Mouse (Mus musculus) small intestine, adult 2 months (tissue): ENCODE results near the gene Efcc1. TPM values are rescaled to one million over a fixed set of nuclear protein-coding genes. Genes with fewer than 3 reads are reported as not detected.

ENCODE experiments used
- H3K27ac ChIP-seq: fragments of 200-500 bp; 2 replicates; pipeline ENCODE4 v1.5.1; 2012; ENCODE audit warnings: low read depth, low read length, control low read depth, inconsistent platforms; ENCODE audit not compliant: insufficient read depth
- H3K27me3 ChIP-seq: fragments of 200-500 bp; 2 replicates; pipeline ENCODE4 v1.6.1; 2012; ENCODE audit warnings: mild to moderate bottlenecking, moderate library complexity, low read length, inconsistent platforms; ENCODE audit not compliant: control insufficient read depth, insufficient read depth
- H3K36me3 ChIP-seq: fragments of 200-500 bp; 2 replicates; pipeline ENCODE4 v1.6.1; 2012; ENCODE audit warnings: mild to moderate bottlenecking, low read length, control low read depth, inconsistent platforms; ENCODE audit not compliant: control insufficient read depth, insufficient read depth
- H3K4me1 ChIP-seq: fragments of 200-500 bp; 2 replicates; pipeline ENCODE4 v1.6.1; 2012; ENCODE audit warnings: low read length, inconsistent platforms, mixed read lengths; ENCODE audit not compliant: control insufficient read depth, insufficient read depth, insufficient read length
- H3K4me3 ChIP-seq: fragments of 200-500 bp; 2 replicates; pipeline ENCODE4 v1.5.1; 2012; ENCODE audit warnings: low read depth, mild to moderate bottlenecking, control low read depth, inconsistent platforms, low read length, moderate library complexity
- CTCF ChIP-seq: fragments of 200-500 bp; IDR thresholded peaks from 2 replicates; pipeline ENCODE4 v1.5.1; 2012; ENCODE audit warnings: low read depth, mild to moderate bottlenecking, control low read depth, inconsistent platforms, low read length, moderate library complexity, mixed read lengths; ENCODE audit not compliant: insufficient replicate concordance, insufficient read length; ENCODE audit errors: extremely low read depth
- POLR2A ChIP-seq: fragments of 200-500 bp; IDR thresholded peaks from 2 replicates; pipeline ENCODE4 v1.6.1; 2012; ENCODE audit warnings: low read depth, mild to moderate bottlenecking, control low read depth, inconsistent platforms, low read length, moderate library complexity
- WGBS: fragments of 180-500 bp; shearing (Covaris S2); methylation state at CpG from one replicate; pipeline ENCODE4 v1.1.7; 2018; 5-methylcytosine and 5-hydroxymethylcytosine counted together
- polyA plus RNA-seq: library from polyadenylated mRNA; depleted of rRNA; stranded (reverse); fragments of >200 nt; gene quantifications from 2 replicates; pipeline ENCODE4 v1.2.3, GENCODE M21; 2012

Efcc1 gene
- polyA plus RNA-seq, 1 experiment = 4.0 TPM

GRCm38 (mm10) chr6:87793821-87794510, 63.3 kb downstream of the Efcc1 start:
- Histone ChIP-seq H3K36me3 (peaks cover 33% of the 10 kb centered on the region), H3K27ac (no peak overlapping the region), H3K4me1 (peaks cover 23% of the 10 kb centered on the region), H3K4me3 (no peak overlapping the region), H3K27me3 (no peaks in the 10 kb centered on the region)
- WGBS = 89% methylated on average over 10 of the region's 10 CpGs
- no peak for TF ChIP-seq POLR2A
- no peak for TF ChIP-seq CTCF

- Histone ChIP-seq H3K4me3 (no peak overlapping the region), H3K4me1 (peaks cover 7% of the 10 kb centered on the region), H3K27me3 (no peaks in the 10 kb centered on the region), H3K27ac (no peak overlapping the region), H3K36me3 (peaks cover 33% of the 10 kb centered on the region)
- no peak for TF ChIP-seq POLR2A
- TF ChIP-seq CTCF = no peak
- 83% methylated on average over 6 of the region's 6 CpGs for WGBS
Observed at GRCm38 (mm10) chr6:87795385-87796150, 64.9 kb downstream of the Efcc1 start.

DNA sequence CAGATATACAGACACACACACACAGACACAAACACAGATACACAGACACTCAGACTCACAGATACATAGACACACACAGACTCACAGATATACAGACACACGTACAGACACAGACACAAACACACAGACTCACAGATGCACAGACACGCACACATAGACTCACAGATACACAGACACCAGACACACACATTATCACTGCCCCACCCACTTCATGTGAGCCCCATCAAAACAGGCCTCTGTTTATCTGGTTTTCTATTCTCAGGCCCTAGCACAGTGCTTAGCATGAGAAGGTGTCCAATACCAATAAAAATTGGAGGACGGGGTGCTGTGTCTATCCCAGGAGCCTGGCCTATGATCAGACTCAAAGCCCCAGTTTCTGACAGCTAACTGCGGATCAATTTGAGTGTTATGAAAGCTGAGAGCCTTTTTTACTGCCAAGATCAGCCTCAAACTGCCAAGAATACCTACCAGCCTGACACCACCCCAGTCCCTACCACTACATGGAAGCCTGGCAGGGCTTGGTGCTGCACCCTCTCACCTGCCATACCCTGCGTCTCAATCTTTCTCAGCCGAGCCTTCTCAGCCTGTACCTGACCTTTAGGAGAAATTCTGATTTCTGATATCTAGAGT, 65.7 kb downstream of the Efcc1 start:
- no peak overlapping the region for H3K4me3 ChIP-seq
- H3K4me1 ChIP-seq = peaks cover 1% of the 10 kb centered on the region
- TF ChIP-seq CTCF (no peak), POLR2A (no peak)
- WGBS = 87% methylated on average over 6 of the region's 6 CpGs
- no peak overlapping the region for H3K27ac ChIP-seq
- no peaks in the 10 kb centered on the region for H3K27me3 ChIP-seq
- H3K36me3 ChIP-seq = peaks cover 30% of the 10 kb centered on the region

GRCm38 (mm10) chr6:87797321-87797720, 66.7 kb downstream of the Efcc1 start:
- Histone ChIP-seq H3K36me3 (peaks cover 21% of the 10 kb centered on the region), H3K27me3 (no peaks in the 10 kb centered on the region), H3K4me1 (no peaks in the 10 kb centered on the region; the same call in 1 of the 2 replicates), H3K4me3 (no peak overlapping the region), H3K27ac (no peak overlapping the region)
- 32% methylated on average over 2 of the region's 2 CpGs for WGBS
- no peak for TF ChIP-seq CTCF
- no peak for TF ChIP-seq POLR2A

DNA sequence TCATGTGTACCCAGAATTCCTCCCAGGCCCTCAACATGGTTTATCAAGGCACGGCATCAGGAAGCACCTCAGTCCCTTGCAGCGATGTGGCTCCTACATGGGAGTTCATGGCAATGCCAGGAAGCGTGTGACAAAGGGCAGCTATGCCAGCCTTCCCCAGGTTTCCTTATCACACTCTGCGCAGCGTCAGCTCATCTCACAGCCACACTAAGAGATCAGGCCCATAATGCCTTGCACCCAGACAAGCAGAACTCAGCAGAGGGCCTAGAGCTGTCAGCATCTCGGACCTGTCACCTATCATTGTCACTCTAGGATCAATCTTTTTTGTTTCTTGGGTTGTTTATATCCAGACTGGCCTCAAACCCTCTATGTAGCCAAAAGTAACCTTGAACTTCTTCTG, 68.9 kb downstream of the Efcc1 start:
- 76% methylated on average over 6 of the region's 6 CpGs for WGBS
- Histone ChIP-seq H3K4me1 (no peaks in the 10 kb centered on the region; the same call in 1 of the 2 replicates), H3K27me3 (no peaks in the 10 kb centered on the region), H3K36me3 (peaks cover 11% of the 10 kb centered on the region), H3K4me3 (no peak overlapping the region), H3K27ac (no peak overlapping the region)
- no peak for TF ChIP-seq POLR2A
- TF ChIP-seq CTCF = no peak

DNA sequence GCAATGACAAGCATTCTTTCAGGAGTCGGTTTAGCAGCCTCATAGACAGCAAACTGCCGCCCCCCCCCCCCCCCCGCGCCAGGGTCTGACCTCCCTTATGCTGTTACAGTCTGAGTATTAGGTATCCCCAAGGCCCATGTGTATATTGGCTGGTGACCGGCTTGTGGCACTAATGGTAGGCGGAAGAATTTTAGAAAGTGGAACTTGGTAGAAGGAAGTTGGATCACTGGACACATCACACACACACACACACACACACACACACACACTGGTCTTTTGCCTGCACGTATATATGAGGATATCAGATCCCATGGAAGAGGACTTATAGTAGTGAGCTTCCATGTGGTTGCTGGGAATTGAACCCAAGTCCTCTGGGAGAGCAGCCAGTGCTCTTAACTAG, 71.8 kb downstream of the Efcc1 start:
- Histone ChIP-seq H3K4me1 (peaks cover 8% of the 10 kb centered on the region; the same call in 1 of the 2 replicates), H3K36me3 (peaks cover 15% of the 10 kb centered on the region), H3K27ac (no peak overlapping the region), H3K27me3 (no peaks in the 10 kb centered on the region), H3K4me3 (no peak overlapping the region)
- TF ChIP-seq CTCF = no peak
- TF ChIP-seq POLR2A = no peak
- WGBS = 84% methylated on average over 7 of the region's 7 CpGs

GRCm38 (mm10) chr6:87804036-87804435, 73.4 kb downstream of the Efcc1 start:
- Histone ChIP-seq H3K4me3 (no peak overlapping the region), H3K36me3 (peaks cover 13% of the 10 kb centered on the region), H3K27ac (no peak overlapping the region), H3K27me3 (no peaks in the 10 kb centered on the region), H3K4me1 (peaks cover 12% of the 10 kb centered on the region; the same call in 1 of the 2 replicates)
- no peak for TF ChIP-seq POLR2A
- TF ChIP-seq CTCF = no peak
- 37% methylated on average over 1 of the region's 1 CpGs for WGBS
